Mouse (Mus musculus) liver, embryonic 14.5 days (tissue): Measurements from ENCODE around the gene Zfp142. TPM values are rescaled to one million over a fixed set of nuclear protein-coding genes. Genes with fewer than 3 reads are reported as not detected.
A peak's percentile ranks its signal among the peaks of the same experiment; 100 is the strongest.

Source experiments
- ATAC-seq: fragments of 200-750 bp; cut with Nextera tagmentation; 2 replicates; pipeline ENCODE4 v1.8.0; 2017; ENCODE audit warnings: moderate number of reproducible peaks, mild to moderate bottlenecking, moderate library complexity; ENCODE audit not compliant: insufficient read depth
- DNase-seq, 3 experiments: peaks; one replicate each; pipeline ENCODE4 v3.0.0-alpha.2; 2012 to 2013; ENCODE audit warnings: low read depth in 3 of 3, low spot score in 3 of 3
- H3K27ac ChIP-seq: fragments of 300-500 bp; sonication (generic); 2 replicates; pipeline ENCODE4 v1.5.1; 2014; ENCODE audit warnings: moderate library complexity, mild to moderate bottlenecking, control low read depth, inconsistent platforms
- H3K27me3 ChIP-seq: fragments of 300-500 bp; sonication (generic); 2 replicates; pipeline ENCODE4 v1.6.1; 2014; ENCODE audit warnings: mild to moderate bottlenecking, low read length, moderate library complexity; ENCODE audit not compliant: control insufficient read depth, insufficient read depth
- H3K36me3 ChIP-seq: fragments of 300-500 bp; sonication (generic); replicated peaks from 2 replicates; pipeline ENCODE4 v1.6.1; 2014; ENCODE audit warnings: low read depth; ENCODE audit not compliant: control insufficient read depth, insufficient read depth
- H3K4me1 ChIP-seq, 2 experiments: fragments of 200-500 bp in 1 of 2; fragments of 300-500 bp in 1 of 2; sonication (generic) in 1 of 2; replicated peaks; 2 replicates each; pipeline ENCODE4 v1.6.1; 2012 to 2014; ENCODE audit warnings: antibody characterized with exemption in 1 of 2, inconsistent platforms in 1 of 2, low read length in 1 of 2; ENCODE audit not compliant: control insufficient read depth in 2 of 2, insufficient read depth in 2 of 2
- H3K4me2 ChIP-seq: fragments of 300-500 bp; sonication (generic); 2 replicates; pipeline ENCODE4 v1.6.1; 2014; ENCODE audit warnings: low read depth, mild to moderate bottlenecking, control low read depth, moderate library complexity
- H3K4me3 ChIP-seq, 2 experiments: fragments of 200-500 bp in 1 of 2; fragments of 300-500 bp in 1 of 2; sonication (generic) in 1 of 2; 2 replicates each; pipeline ENCODE4 v1.5.1; 2012 to 2014; ENCODE audit warnings: low read depth in 2 of 2, low read length in 2 of 2, mild to moderate bottlenecking in 2 of 2, control low read depth in 1 of 2, inconsistent platforms in 1 of 2, moderate library complexity in 1 of 2; ENCODE audit not compliant: insufficient read depth in 1 of 2
- H3K9ac ChIP-seq: fragments of 300-500 bp; sonication (generic); replicated peaks from 2 replicates; pipeline ENCODE4 v1.6.1; 2014; ENCODE audit warnings: mild to moderate bottlenecking, control low read depth, moderate library complexity
- H3K9me3 ChIP-seq: fragments of 300-500 bp; sonication (generic); 2 replicates; pipeline ENCODE4 v1.6.1; 2016; ENCODE audit warnings: low read length, mixed read lengths; ENCODE audit not compliant: control insufficient read depth
- CTCF ChIP-seq: IDR thresholded peaks from 2 replicates; pipeline ENCODE4 v1.5.1; 2016; ENCODE audit warnings: antibody characterized with exemption, low read depth, control low read depth
- EP300 ChIP-seq: IDR thresholded peaks from 2 replicates; pipeline ENCODE4 v1.6.1; 2016; ENCODE audit warnings: antibody characterized with exemption, low read depth
- WGBS: fragments of 180-500 bp; shearing (Covaris S2); extraction: QIAGEN DNeasy Blood & Tissue Kit; methylation state at CpG from one replicate; pipeline ENCODE4 v1.1.7; 2014; ENCODE audit not compliant: insufficient replicate concordance; 5-methylcytosine and 5-hydroxymethylcytosine counted together
- polyA plus RNA-seq, 2 experiments: library from polyadenylated mRNA; depleted of rRNA in 1 of 2; stranded (reverse) in 1 of 2; unstranded in 1 of 2; fragments of >200 nt; fragmentation: Nextera tagmentation in 1 of 2; extraction: Ambion mirVana in 1 of 2; gene quantifications; 2 replicates each; pipeline versions ENCODE4 v1.2.1 to v1.2.3; 2012 to 2014

Gene Zfp142
- polyA plus RNA-seq, 2 experiments = 0.94 to 3.0 TPM

GRCm38 (mm10) chr1:74601267-74601962 lies 13.4 kb upstream of the Zfp142 start, which contains the start of the genes Rnf25 and Stk36:
TSS of gene Rnf25 (minus strand) at chr1:74601397.
TSS of gene Stk36 (plus strand) at chr1:74601445.
- peak; percentile 82 for ATAC-seq
- no peak for TF ChIP-seq CTCF
- no peak for TF ChIP-seq EP300

GRCm38 (mm10) chr1:74600501-74601266 lies 12.6 kb upstream of the Zfp142 start:
- DNase-seq = no peak
- 7% methylated on average over 26 of the region's 26 CpGs for WGBS

More at GRCm38 (mm10) chr1:74601267-74601962, 13.4 kb upstream of the Zfp142 start, which contains the start of the genes Rnf25 and Stk36:
- DNase-seq = peak; percentile 75 to 82 (median 77)
- Histone ChIP-seq H3K36me3 (peaks cover 6% of the 10 kb centered on the region; the same call in 1 of the 2 replicates), H3K9ac (peak within 1 kb of the TSS; percentile 82), H3K27me3 (no peaks in the 10 kb centered on the region), H3K4me2 (peak within 1 kb of the TSS; percentile 81), H3K9me3 (no peaks in the 10 kb centered on the region), H3K4me1 (peaks cover 5% of the 10 kb centered on the region in 2 experiments), H3K4me3 (peak within 1 kb of the TSS; percentile 75 to 85), H3K27ac (no peak within 1 kb of the TSS)
- 17% methylated on average over 25 of the region's 25 CpGs for WGBS

GRCm38 (mm10) chr1:74594434-74594833 lies 6.4 kb upstream of the Zfp142 start:
- WGBS = 55% methylated on average over 8 of the region's 8 CpGs
- no peaks in the 10 kb centered on the region for H3K27me3 ChIP-seq
- no peak overlapping the region for H3K4me3 ChIP-seq
- no peaks in the 10 kb centered on the region for H3K4me1 ChIP-seq
- ATAC-seq (no peak), DNase-seq (no peak)
- no peak overlapping the region for H3K4me2 ChIP-seq
- no peak overlapping the region for H3K9ac ChIP-seq
- no peak overlapping the region for H3K27ac ChIP-seq
- no peaks in the 10 kb centered on the region for H3K9me3 ChIP-seq
- TF ChIP-seq EP300 = no peak
- TF ChIP-seq CTCF = no peak
- peaks cover 31% of the 10 kb centered on the region for H3K36me3 ChIP-seq

More at GRCm38 (mm10) chr1:74600501-74601266, 12.6 kb upstream of the Zfp142 start:
- H3K4me2 ChIP-seq = peak overlapping the region; percentile 81
- no peaks in the 10 kb centered on the region for H3K9me3 ChIP-seq
- ATAC-seq = peak; percentile 64
- H3K4me1 ChIP-seq = peaks cover 5% of the 10 kb centered on the region in 2 experiments
- no peak overlapping the region for H3K27ac ChIP-seq
- no peak for TF ChIP-seq CTCF
- no peak for TF ChIP-seq EP300
- H3K9ac ChIP-seq = peak overlapping the region; percentile 82
- H3K36me3 ChIP-seq = peaks cover 6% of the 10 kb centered on the region; the same call in 1 of the 2 replicates
- H3K27me3 ChIP-seq = no peaks in the 10 kb centered on the region
- peak overlapping the region; percentile 75 to 85 for H3K4me3 ChIP-seq

GRCm38 (mm10) chr1:74587233-74587772 lies 743 bp downstream of the Zfp142 start:
- peak overlapping the region; percentile 99 for H3K4me2 ChIP-seq
- H3K4me1 ChIP-seq = peaks cover 19 to 22% of the 10 kb centered on the region in 2 experiments
- peak overlapping the region; percentile 66 for H3K9ac ChIP-seq
- peak overlapping the region; percentile 64 for H3K27ac ChIP-seq
- TF ChIP-seq EP300 = no peak
- no peak for TF ChIP-seq CTCF
- no peak for DNase-seq
- WGBS = under 1% methylated on average over 24 of the region's 24 CpGs
- H3K36me3 ChIP-seq = peaks cover 5% of the 10 kb centered on the region; the same call in 1 of the 2 replicates
- H3K4me3 ChIP-seq = peak overlapping the region; percentile 73 to 99
- ATAC-seq = no peak
- H3K27me3 ChIP-seq = no peaks in the 10 kb centered on the region
- H3K9me3 ChIP-seq = no peaks in the 10 kb centered on the region
